Mouse (Mus musculus): ENCODE measurements around the gene Rtl8a.
"Not testable (repeated sequence)": the region's sequence is repeated elsewhere in the genome, so short reads cannot be mapped to it uniquely, and the experiment has no call there.

Rtl8a gene

GRCm38 (mm10) chrX:53642980-53643961, at the start of gene Rtl8a:
TSS of gene Rtl8a (minus strand) at chrX:53643682.
- DNase-seq (ENCODE audit: low read depth in 2 of 2, low spot score in 2 of 2): peak; percentile 46 to 60

GRCm38 (mm10) chrX:53693141-53693540, 49.7 kb upstream of the Rtl8a start:
- DNase-seq (ENCODE audit: low read depth in 2 of 2, low spot score in 2 of 2): no peak

- DNase-seq (ENCODE audit: low read depth in 2 of 2, low spot score in 2 of 2): no peak
These were observed 48.6 kb upstream of the Rtl8a start for GRCm38 (mm10) chrX:53692065-53692464.

DNA sequence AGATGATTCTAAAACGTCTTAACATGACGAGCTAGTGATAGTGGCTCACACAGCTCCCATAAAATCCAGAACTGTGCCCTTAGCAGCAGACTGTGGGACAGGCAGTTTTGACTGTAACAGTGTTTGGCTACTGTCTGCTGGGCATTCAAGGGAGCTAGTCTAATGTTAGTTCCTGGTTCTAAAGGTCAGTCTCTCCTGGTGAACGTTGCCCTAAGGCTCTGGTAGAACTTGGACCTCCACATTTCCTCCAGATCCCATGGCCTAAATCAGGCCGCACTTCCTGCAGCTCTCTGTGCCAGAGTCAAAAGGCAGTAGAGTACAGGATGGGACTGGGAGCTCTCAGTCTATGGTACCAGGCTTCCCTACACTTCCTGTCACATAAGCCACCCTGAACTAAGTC, 41.2 kb upstream of the Rtl8a start:
- not testable (repeated sequence) for DNase-seq (ENCODE audit: low read depth in 2 of 2, low spot score in 2 of 2)

DNA sequence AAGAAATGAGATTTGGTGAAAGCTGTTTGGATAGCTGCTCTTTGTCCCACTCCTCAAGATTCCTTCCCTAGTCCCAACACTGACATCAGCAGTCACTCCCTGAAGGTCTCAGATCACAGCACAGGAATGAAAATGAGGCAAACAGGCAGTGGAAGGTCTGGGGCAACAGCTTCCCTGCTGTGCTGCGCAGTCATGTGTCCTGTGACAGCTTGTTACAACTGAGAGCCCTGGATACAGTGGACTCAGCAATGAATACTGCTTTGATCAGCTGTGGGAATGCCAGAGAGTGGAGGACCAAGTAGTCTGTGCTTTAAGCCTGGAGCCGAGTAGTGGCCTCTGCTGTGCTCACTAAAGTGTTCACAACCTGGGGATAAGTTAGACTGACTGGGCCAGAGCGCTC, 39.2 kb upstream of the Rtl8a start:
- DNase-seq (ENCODE audit: low read depth in 2 of 2, low spot score in 2 of 2): not testable (repeated sequence)

GRCm38 (mm10) chrX:53676943-53677342, 33.5 kb upstream of the Rtl8a start:
- DNase-seq (ENCODE audit: low read depth in 2 of 2, low spot score in 2 of 2): peak; percentile 62 to 76

DNA sequence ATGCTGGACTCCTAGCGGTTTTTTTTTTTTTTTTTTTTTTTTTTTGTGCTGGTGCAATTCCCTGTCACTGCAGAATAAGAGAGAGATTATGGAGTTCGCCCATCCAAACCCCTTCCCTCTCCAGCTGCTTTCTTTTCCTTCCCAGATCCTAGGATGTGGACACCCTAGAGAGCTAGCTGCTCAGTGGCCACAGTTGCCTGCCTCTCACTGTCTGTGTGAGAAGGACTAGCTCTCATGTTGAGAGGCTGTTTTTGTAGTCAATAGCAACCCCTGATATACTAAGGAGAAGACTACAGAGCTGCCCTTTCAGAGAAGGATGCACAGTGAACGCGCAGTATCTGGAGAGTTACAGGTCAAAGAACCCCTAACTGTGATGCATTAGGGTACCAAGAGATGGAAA, 27.2 kb upstream of the Rtl8a start:
- not testable (repeated sequence) for DNase-seq (ENCODE audit: low read depth in 2 of 2, low spot score in 2 of 2)

- DNase-seq (ENCODE audit: low read depth in 2 of 2, low spot score in 2 of 2): peak; percentile 60 to 61
These were observed 26.8 kb upstream of the Rtl8a start, which contains the start of gene Rtl8b for GRCm38 (mm10) chrX:53670294-53670693. TSS of gene Rtl8b (minus strand) at chrX:53670408.

DNA sequence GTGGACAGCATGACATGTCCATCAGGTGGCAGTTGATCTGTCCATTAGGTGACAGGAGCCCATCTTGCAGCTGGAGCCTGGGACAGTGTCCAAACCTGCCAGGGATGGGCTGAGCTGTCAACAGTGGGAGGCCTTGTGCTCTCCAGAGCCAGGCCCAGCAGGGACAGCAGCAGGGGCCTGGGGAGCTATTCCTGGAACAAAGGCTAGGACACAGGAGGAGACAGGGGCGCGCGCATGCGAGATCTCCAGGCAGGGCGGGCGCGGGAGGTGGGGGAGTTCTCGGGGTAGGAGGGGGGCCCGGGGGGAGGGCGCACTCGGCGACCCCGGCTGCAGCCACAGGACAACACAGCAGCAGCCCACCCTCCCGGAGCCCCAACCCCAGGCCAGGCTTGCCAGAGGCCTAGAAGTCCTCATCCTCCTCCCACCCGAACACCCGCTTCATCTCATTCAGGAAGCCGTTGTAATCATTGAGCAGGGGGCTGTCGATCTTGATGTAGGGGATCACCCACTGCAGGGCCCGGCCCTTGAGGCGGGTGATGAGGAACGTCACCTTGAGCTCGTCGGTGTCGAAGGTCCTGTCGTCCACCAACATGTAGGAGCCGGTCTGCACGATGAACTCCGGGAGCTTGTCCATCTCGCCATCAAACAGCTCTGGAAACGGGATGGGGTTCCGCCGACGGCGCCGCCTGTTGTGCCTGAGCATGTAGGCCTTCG, 26.2 kb upstream of the Rtl8a start:
- not testable (repeated sequence) for DNase-seq (ENCODE audit: low read depth in 2 of 2, low spot score in 2 of 2)

DNA sequence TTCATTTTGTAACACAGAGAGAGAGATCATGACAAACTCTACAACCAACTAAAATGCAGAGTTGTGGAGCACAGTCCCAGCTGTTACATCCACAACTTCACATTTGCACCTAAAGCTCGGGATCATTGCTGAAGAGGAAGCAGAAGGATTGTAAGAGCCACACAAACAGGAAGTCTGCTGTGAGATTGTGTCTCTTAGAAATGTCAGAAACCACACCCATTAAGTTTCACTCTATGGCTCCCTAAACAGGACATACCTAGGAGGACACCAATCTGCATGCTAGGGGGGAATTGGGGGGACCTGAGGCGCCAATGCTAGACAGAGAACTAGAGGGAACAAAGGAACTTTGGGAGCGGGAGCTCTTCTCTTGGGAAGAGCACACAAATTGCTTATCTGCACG, 9.4 kb upstream of the Rtl8a start:
- DNase-seq (ENCODE audit: low read depth in 2 of 2, low spot score in 2 of 2): not testable (repeated sequence)

DNA sequence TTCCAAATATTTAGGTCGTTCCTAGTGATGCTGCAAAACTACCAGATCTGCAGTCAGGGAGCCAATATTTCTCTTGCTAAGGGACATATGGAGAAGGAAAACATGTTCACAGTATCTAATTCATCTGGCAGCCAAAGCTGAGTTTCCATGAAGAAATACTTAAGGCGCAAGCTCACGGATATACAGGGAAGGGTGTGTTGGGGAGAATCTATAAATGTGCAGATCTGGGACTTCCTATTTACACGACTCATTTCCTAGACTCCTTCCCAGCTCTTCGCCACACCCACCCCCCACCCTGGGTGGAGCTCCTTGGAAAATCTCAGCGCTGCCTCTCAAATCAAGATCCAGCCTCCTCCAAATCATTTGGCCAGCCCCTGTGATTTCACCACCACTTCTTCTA, 2.4 kb upstream of the Rtl8a start:
- no peak for DNase-seq (ENCODE audit: low read depth in 2 of 2, low spot score in 2 of 2)

DNA sequence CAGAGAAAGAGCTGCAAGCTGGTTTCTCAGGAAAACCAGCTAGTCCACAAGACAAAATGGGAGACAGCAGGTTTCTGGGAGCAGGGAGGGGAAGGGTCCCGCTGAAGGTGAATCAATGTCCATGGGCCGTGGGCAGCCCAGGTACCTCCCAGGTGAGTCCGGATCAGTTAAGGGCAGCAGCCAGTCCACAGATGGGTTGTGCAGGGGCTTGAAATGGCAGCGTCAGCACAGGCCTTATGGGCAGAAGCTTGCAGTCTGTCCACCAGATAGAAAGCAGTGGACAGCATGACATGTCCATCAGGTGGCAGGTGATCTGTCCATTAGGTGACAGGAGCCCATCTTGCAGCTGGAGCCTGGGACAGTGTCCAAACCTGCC, 890 bp downstream of the Rtl8a start:
- DNase-seq (ENCODE audit: low read depth in 2 of 2, low spot score in 2 of 2): not testable (repeated sequence)

GRCm38 (mm10) chrX:53638107-53638506, 5.4 kb downstream of the Rtl8a start:
- DNase-seq (ENCODE audit: low read depth in 2 of 2, low spot score in 2 of 2): not testable (repeated sequence)

GRCm38 (mm10) chrX:53611395-53611794, 32.1 kb downstream of the Rtl8a start:
- not testable (repeated sequence) for DNase-seq (ENCODE audit: low read depth in 2 of 2, low spot score in 2 of 2)

GRCm38 (mm10) chrX:53610571-53610970, 32.9 kb downstream of the Rtl8a start:
- peak; percentile 50 to 67 for DNase-seq (ENCODE audit: low read depth in 2 of 2, low spot score in 2 of 2)

- DNase-seq (ENCODE audit: low read depth in 2 of 2, low spot score in 2 of 2): not testable (repeated sequence)
These were observed 34.6 kb downstream of the Rtl8a start, which contains the start of gene Gm14597 for GRCm38 (mm10) chrX:53608879-53609278. TSS of gene Gm14597 (minus strand) at chrX:53608979.

DNA sequence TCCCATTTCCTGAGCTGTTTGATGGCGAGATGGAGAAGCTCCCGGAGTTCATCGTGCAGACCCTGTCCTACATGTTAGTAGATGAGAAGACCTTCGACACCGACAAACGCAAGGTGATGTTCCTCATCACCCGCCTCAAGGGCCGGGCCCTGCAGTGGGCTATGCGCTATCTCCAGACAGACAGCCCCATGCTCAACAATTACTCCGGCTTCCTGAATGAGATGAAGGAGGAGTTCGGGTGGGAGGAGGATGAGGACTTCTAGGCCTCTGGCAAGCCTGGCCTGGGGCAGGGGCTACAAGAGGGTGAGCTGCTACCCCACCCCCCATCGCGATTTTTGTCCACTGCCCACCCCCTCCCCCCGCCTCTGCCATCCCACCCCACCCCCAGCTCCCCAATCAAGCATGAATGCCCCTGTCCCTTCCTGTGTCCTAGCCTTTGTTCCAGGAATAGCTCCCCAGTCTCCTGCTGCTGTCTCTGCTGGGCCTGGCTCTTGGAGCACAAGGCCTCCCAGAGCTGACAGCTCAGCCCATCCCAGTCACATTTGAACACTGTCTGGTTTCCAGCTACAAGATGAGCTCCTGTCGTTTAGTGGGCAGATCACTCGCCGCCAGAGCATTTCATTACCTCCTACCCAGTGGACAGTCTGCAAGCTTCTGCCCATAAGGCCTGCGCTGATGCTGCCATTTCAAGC, 35.2 kb downstream of the Rtl8a start:
- no peak for DNase-seq (ENCODE audit: low read depth in 2 of 2, low spot score in 2 of 2)

GRCm38 (mm10) chrX:53607242-53608121, 36.0 kb downstream of the Rtl8a start, which contains the start of gene Rtl8c:
TSS of gene Rtl8c (plus strand) at chrX:53608032.
- peak; percentile 25 to 33 for DNase-seq (ENCODE audit: low read depth in 2 of 2, low spot score in 2 of 2)

DNA sequence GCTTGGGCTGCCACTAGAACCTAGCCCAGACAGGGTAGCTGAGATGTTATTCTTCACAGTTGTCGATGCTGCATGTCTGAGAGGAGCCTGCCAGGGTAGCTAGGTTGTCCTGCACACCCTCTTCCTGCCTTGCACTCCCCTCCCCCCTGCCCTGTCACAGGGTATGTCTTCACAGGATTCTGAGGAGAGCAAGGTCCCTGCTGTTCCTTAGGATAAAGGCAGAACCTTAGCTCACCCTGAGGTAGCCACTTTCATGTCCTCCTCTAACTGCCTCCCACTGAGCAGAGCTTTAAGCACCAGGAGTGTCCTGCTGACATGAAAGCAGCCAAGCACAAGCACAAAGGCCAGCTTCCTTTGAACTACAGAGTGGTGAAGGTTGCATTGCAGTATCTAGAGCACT, 37.3 kb downstream of the Rtl8a start:
- DNase-seq (ENCODE audit: low read depth in 2 of 2, low spot score in 2 of 2): not testable (repeated sequence)

GRCm38 (mm10) chrX:53599993-53600392, 43.5 kb downstream of the Rtl8a start:
- DNase-seq (ENCODE audit: low read depth in 2 of 2, low spot score in 2 of 2): peak; percentile 35 to 59

Measured in CD8-positive naive resting alpha-beta T cell, adult 2 months (primary cell).